Mouse (Mus musculus) c-Kit-positive CD71-positive TER-119-negative erythroid progenitor cells, embryonic 14.5 days (primary cell): ENCODE measurements at regions not wholly inside any gene's neighbourhood (a gene's known extent, or its start where the extent isn't known, plus 50 kb on each side); places are given as distances from the start of the nearest gene placed in this dataset.
A peak's percentile ranks its signal among the peaks of the same experiment; 100 is the strongest.

ENCODE experiments used
- DNase-seq: peaks from one replicate; pipeline ENCODE4 v3.0.0-alpha.2; 2013; ENCODE audit warnings: low read depth

- peak; percentile 19 for DNase-seq
Observed at GRCm38 (mm10) chr6:8831204-8831603, 52.9 kb upstream of the Ica1 start.

GRCm38 (mm10) chr6:8832924-8833323 lies 54.6 kb upstream of the Ica1 start:
- no peak for DNase-seq

GRCm38 (mm10) chr6:8853657-8854056 lies 75.4 kb upstream of the Ica1 start:
- no peak for DNase-seq

GRCm38 (mm10) chr6:8860581-8860980 lies 82.3 kb upstream of the Ica1 start:
- no peak for DNase-seq

GRCm38 (mm10) chr6:8863843-8864620 lies 84.2 kb upstream of the Nxph1 start:
- no peak for DNase-seq

- no peak for DNase-seq
Observed at GRCm38 (mm10) chr6:8877373-8878070, 70.7 kb upstream of the Nxph1 start.

GRCm38 (mm10) chr6:8893665-8894064 lies 54.6 kb upstream of the Nxph1 start:
- no peak for DNase-seq

- DNase-seq = no peak
Observed at GRCm38 (mm10) chr6:8896097-8896496, 52.1 kb upstream of the Nxph1 start.

GRCm38 (mm10) chr6:8896822-8897221 lies 51.4 kb upstream of the Nxph1 start:
- no peak for DNase-seq

GRCm38 (mm10) chr6:8897334-8897733 lies 50.9 kb upstream of the Nxph1 start:
- no peak for DNase-seq

- DNase-seq = no peak
Observed at GRCm38 (mm10) chr6:8898268-8898667, 50.0 kb upstream of the Nxph1 start.
